Mouse (Mus musculus) macrophage (primary cell): ENCODE data around the gene Znhit3. TPM values are rescaled to one million over a fixed set of nuclear protein-coding genes. Genes with fewer than 3 reads are reported as not detected.
A peak's percentile ranks its signal among the peaks of the same experiment; 100 is the strongest.

Source experiments
- H3K27ac ChIP-seq: fragments of 350-480 bp; formaldehyde crosslinking; 2 replicates; pipeline ENCODE4 v1.9.0; 2021
- H3K36me3 ChIP-seq: fragments of 350-480 bp; formaldehyde crosslinking; 2 replicates; pipeline ENCODE4 v1.9.0; 2021; ENCODE audit errors: inconsistent target
- H3K4me3 ChIP-seq: fragments of 350-480 bp; formaldehyde crosslinking; 2 replicates; pipeline ENCODE4 v1.9.0; 2021; ENCODE audit errors: inconsistent target
- H3K79me2 ChIP-seq: fragments of 350-480 bp; formaldehyde crosslinking; 2 replicates; pipeline ENCODE4 v1.9.0; 2021; ENCODE audit errors: inconsistent target
- WGBS: methylation state at CpG from one replicate; pipeline ENCODE4 v1.1.7; 2026; ENCODE audit warnings: inconsistent platforms; ENCODE audit not compliant: missing documents; 5-methylcytosine and 5-hydroxymethylcytosine counted together
- polyA plus RNA-seq: library from polyadenylated mRNA; stranded (reverse); fragments of 250-400 nt; gene quantifications from 3 replicates; pipeline ENCODE4 v1.2.4, GENCODE M21; 2018; ENCODE audit warnings: inconsistent platforms

Gene Znhit3
- polyA plus RNA-seq, 1 experiment from 2014 or later = 6.5 TPM

DNA sequence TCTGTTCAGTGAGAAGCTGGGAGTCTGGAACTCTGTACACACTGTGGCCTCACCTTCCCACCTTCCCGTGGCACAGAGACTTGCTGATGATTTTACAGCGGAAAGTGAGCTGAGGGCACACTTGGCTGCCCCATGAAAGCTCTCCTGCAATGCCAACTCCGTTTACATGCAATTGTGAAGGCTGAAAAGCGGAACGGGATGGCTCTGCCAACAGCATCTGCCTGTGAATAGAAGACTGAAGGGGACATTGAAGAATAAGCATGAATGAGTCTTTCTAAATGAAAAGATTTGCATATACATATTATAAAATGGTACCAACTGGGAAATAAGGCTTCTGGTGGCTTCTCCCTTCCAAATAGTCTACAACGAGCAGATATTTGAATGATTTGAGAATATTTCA, 31.0 kb upstream of the Znhit3 start:
- 80% methylated on average over 6 of the region's 6 CpGs for WGBS
- no peaks in the 10 kb centered on the region for H3K79me2 ChIP-seq
- H3K27ac ChIP-seq = no peak overlapping the region
- no peaks in the 10 kb centered on the region for H3K36me3 ChIP-seq
- H3K4me3 ChIP-seq = no peak overlapping the region

DNA sequence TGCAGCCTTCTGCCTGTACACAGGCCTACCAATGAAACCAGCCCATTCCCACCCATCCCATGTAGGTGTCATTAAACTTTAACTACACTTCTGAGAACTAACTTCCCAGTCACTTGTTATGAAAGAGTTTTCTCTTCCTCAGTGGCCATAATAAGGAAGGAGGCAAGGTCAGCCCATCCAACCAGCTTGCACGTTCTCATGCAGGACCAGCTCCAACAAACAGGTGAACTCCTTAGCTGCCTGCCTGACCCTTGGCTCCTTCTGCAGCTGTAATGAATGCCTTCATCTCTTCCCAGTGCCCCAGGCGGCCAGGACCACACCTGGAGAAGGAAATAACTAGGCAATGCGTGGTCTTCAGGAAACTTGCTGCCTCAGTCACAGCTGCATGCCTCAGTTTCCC, 29.7 kb upstream of the Znhit3 start:
- 79% methylated on average over 3 of the region's 3 CpGs for WGBS
- Histone ChIP-seq H3K79me2 (no peaks in the 10 kb centered on the region), H3K27ac (no peak overlapping the region)

DNA sequence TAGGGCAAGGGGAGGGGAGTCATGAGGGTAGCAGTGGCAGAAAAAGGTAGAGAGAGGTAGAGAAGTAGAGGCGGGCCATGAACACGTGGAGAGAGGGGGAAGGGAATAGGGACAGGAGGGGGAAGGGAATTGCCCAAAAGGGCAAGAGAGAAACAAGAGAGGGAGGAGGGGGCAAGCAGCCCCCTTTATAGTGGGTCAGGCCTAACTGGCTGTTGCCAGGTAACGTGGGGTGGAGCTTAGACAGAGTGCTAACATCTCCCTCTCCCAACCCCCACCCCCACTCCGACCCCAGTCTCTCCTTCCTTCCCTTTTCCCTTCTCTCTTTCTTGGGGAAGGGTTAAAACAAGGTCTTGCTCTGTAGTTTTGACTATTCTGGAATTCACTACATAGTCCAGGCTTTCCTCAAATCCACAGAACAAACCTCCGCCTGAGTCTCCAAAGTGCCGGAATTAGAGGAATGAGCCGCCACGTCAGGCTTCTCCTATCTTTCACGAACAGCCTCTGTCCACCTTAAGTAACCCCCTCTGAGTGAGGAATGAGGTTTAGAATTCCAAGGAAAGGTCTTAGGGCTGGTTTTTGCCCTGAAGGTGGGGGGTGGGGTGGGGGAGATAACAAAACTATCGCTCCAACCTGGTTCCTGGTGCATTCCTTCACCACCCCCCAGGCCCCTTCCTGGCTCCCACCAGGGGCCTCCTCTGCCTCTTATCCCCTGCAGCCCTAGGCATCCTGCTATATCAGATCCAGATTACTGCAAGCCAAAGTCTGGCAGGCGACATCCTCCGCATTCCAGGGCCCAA, 28.7 kb upstream of the Znhit3 start:
- no peak overlapping the region for H3K4me3 ChIP-seq
- 16% methylated on average over 11 of the region's 12 CpGs for WGBS
- no peaks in the 10 kb centered on the region for H3K36me3 ChIP-seq
- no peak overlapping the region for H3K27ac ChIP-seq
- no peaks in the 10 kb centered on the region for H3K79me2 ChIP-seq

More for the DNA sequence above, 29.7 kb upstream of the Znhit3 start:
- no peaks in the 10 kb centered on the region for H3K36me3 ChIP-seq
- no peak overlapping the region for H3K4me3 ChIP-seq

DNA sequence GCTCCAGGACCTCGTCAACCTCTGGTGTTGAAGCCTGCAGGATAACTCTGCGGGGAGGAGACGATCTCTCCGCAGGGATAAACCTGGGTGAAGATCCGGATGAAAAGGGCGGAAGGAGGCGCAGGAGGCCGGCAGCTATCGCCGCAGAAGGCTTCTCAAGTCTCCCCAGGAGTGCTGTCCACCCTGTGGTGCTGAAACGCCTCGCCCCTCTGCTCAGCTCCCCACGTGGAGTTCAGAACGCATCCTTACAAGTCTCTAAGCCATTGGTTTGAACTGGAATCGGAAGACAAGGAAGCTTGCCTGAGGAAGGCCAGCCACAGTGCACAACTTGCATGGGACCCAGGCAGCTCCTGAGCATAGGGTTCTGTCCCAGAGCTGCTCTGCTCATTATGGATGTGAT, 27.8 kb upstream of the Znhit3 start:
- Histone ChIP-seq H3K79me2 (no peaks in the 10 kb centered on the region), H3K27ac (no peak overlapping the region), H3K36me3 (no peaks in the 10 kb centered on the region), H3K4me3 (no peak overlapping the region)
- 3% methylated on average over 15 of the region's 15 CpGs for WGBS

DNA sequence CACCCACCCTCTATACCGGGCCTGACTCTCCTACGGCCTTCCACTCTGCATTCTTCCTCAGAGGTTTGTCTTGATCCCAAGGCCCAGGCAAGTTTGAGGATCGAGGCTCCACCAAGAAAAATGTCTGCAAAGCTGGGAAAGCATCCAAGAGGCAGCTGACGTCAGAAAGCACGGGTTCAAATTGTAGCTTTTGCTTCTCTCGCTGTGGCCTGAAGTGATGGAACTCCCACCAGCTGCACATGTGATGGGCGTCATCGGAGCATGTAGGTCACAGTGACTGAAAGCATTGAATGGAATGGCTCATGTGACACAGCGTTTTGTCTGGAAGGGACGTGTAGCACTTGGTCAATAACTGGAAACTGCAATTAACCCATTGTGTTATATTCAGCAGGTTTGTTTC, 24.0 kb upstream of the Znhit3 start:
- H3K27ac ChIP-seq = no peak overlapping the region
- 86% methylated on average over 10 of the region's 10 CpGs for WGBS
- H3K79me2 ChIP-seq = no peaks in the 10 kb centered on the region

DNA sequence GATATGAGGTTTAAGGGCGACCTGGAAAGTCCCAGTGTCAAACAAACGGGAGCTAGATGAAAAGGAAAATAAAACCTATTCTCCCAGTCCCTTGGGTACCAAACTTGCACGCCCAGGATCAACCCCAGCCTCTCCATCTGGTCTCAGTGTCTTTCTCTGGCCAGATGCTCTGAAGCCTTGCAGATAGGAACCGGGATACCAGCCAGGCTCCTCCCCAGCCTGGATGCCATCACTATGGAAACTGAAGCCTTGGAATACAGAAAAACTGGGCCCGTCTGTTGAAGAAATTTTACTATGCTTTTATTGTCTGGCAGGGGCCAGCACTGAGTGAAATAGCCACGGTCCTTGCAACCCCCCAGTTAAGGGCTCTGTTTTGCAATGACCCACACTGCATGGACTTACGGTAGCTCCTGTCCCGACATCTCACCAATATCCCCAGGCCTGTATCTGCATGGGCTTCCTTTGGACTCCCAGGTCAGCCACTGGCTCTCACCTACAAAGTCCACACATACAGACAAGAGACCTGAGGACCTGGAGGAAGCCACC, 23.4 kb upstream of the Znhit3 start:
- H3K27ac ChIP-seq = no peak overlapping the region
- WGBS = 70% methylated on average over 8 of the region's 8 CpGs

More for the DNA sequence above, 24.0 kb upstream of the Znhit3 start:
- Histone ChIP-seq H3K4me3 (no peak overlapping the region), H3K36me3 (no peaks in the 10 kb centered on the region)

DNA sequence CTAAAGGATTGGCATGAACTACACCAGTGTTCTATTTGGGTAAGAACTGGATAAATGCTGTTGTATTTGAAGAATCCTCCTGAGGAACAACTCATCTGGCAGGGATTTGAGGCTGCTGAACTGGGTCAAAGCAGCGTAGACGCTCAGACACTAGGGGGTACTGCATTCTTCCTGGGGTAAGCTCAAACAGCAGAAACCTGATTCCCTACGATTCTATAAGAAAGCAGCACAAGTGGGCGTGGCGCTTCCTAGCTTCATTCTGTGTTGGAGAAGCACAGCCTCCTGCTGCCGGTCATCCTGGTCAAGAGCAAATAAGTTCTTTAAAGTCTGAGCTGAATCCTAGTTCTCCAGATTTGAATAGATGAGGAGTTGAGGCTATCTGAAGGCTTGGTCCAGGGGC, 16.1 kb upstream of the Znhit3 start:
- H3K4me3 ChIP-seq = no peak overlapping the region
- WGBS = 27% methylated on average over 6 of the region's 6 CpGs
- no peak overlapping the region for H3K27ac ChIP-seq
- H3K36me3 ChIP-seq = no peaks in the 10 kb centered on the region
- H3K79me2 ChIP-seq = no peaks in the 10 kb centered on the region

More for the DNA sequence above, 23.4 kb upstream of the Znhit3 start:
- Histone ChIP-seq H3K4me3 (no peak overlapping the region), H3K79me2 (no peaks in the 10 kb centered on the region), H3K36me3 (no peaks in the 10 kb centered on the region)

DNA sequence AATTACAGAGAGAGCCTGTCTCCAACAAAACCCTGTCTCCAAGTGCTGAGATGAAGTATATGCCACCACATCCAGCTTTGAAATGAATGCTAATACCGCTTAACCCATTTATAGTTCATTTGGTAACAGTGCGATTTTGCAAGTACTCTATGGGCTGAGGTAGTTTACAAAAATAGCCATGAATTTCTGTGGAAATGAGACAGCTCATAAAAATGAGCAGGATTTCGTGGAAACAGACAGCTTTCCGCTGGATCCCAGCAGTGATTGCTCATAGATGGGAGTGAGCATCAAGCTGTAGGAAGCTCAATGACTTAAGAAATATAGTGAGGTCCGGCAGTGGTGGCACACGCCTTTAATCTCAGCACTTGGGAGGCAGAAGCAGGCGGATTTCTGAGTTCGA, 4.8 kb upstream of the Znhit3 start:
- H3K4me3 ChIP-seq = no peak overlapping the region
- H3K27ac ChIP-seq = no peak overlapping the region
- WGBS = 92% methylated on average over 8 of the region's 8 CpGs
- H3K79me2 ChIP-seq = peaks cover under 1% of the 10 kb centered on the region; the same call in 1 of the 2 replicates
- H3K36me3 ChIP-seq = no peaks in the 10 kb centered on the region

DNA sequence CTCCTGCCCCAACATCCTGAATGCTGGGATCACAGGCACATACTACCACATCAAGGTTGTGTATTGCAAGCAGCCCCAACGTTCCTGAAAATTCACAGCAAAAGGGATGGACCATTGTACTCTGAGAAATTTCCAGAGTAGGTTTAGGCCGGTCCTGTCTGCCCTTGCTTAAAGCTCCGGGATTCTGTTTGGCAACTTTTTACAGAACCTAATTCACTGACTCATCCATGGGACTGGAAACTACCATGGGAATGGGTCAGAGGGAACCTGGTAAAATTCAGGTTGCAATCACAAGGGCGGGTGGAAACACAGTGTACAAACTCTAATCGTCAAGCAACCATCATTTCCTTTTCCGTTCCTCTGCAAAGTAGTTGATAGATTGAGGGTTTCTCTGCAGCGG, 3.8 kb upstream of the Znhit3 start:
- Histone ChIP-seq H3K79me2 (peaks cover 11% of the 10 kb centered on the region; the same call in 1 of the 2 replicates), H3K4me3 (no peak overlapping the region), H3K27ac (no peak overlapping the region), H3K36me3 (no peaks in the 10 kb centered on the region)
- WGBS = 47% methylated on average over 7 of the region's 7 CpGs

DNA sequence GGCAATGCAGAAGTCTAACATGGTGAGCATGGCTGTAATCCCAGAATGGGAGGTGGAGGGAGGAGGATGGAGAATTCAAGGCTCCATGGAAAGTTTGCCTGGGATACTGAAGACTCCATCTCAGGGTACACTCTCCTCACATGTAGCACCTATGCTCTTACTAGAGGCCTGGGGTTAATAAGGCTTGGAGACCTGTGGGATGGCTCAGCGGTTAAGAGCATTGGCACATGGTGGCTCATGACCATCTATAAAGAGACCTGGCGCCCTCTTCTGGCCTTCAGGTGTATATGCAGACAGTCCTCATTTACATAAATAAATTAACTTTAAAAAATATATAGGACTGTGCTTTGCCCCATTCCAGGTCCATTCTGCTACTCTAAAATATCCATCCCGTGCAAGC, 3.1 kb upstream of the Znhit3 start:
- Histone ChIP-seq H3K36me3 (no peaks in the 10 kb centered on the region), H3K79me2 (peaks cover 15% of the 10 kb centered on the region; the same call in 1 of the 2 replicates), H3K4me3 (no peak overlapping the region), H3K27ac (no peak overlapping the region)
- 22% methylated on average over 3 of the region's 3 CpGs for WGBS

DNA sequence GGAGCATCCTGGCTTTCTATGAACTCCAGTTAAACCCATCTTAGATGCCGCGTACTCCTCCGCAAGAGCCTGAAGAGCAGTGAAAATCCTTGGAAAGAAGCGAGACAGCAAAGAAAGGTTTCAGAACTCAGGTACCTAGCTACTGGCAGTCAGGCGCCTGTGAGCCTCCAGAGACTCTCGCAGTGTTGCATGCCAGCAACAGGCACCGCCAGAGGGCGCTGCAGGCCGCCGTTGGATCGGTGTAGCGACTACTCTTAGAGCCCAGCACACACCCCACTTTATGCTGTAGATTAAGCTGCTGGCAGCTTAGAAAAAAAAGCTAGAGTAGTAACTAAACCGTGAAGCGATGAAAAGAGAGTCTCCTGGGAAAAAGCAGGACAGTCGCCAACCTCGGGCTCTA, 2.3 kb upstream of the Znhit3 start:
- WGBS = 13% methylated on average over 16 of the region's 16 CpGs

DNA sequence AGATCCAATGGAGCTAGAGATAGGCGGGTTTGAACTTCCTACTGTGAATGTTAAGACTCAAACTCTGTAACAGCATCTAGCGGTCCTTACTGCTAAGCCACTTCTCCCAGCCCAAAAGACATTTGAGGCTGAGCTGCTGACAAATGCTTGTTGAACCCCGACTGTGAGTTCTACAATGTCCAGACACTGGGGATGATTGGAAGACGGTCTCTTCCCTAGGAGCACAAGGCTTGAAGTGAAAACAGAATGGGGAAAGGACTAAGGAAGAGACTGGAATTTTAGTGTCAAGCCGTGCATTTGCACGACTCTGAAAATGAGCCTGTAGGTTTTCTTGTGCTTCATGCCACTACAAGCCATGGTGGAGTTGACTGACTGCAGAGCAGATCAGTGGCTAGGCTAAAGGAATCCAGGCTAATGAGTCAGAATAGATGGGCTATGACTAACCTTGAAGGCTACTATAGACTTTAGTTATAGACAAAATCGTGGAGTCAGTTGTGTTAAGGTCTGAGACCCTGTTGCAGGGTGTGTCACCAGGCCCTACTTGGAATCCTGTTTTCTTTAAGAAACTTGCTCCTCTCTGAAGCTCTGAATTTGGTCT, 636 bp upstream of the Znhit3 start:
- Histone ChIP-seq H3K36me3 (peaks cover 3% of the 10 kb centered on the region; the same call in 1 of the 2 replicates), H3K4me3 (peak overlapping the region; percentile 91), H3K79me2 (peaks cover 15% of the 10 kb centered on the region; the same call in 1 of the 2 replicates), H3K27ac (no peak overlapping the region)
- WGBS = 74% methylated on average over 7 of the region's 7 CpGs

More for the DNA sequence above, 2.3 kb upstream of the Znhit3 start:
- H3K27ac ChIP-seq = no peak overlapping the region
- no peaks in the 10 kb centered on the region for H3K36me3 ChIP-seq
- no peak overlapping the region for H3K4me3 ChIP-seq
- H3K79me2 ChIP-seq = peaks cover 15% of the 10 kb centered on the region; the same call in 1 of the 2 replicates

DNA sequence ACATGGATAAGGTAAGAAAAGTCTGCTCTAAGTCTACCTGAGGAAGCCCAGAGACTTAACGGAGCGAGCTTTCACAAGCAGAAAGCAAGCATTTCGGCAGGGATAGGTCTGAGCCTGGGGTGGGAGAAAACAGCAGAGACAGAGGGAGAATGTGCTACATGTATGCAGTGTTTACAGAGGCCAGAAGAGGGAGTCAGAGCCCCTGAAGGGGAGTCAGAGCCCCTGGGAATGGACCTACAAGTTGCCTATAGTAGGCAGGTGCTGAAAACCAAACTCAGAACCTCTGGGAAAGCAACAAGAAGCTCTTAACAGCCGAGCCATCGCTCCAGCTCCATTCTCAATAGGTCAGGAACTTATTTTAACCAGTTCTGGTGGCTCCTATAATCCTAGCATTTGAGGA, 1.5 kb downstream of the Znhit3 start:
- Histone ChIP-seq H3K27ac (no peak overlapping the region), H3K36me3 (peaks cover 19% of the 10 kb centered on the region), H3K79me2 (peaks cover 15% of the 10 kb centered on the region; the same call in 1 of the 2 replicates), H3K4me3 (no peak overlapping the region)
- WGBS = 89% methylated on average over 5 of the region's 5 CpGs

DNA sequence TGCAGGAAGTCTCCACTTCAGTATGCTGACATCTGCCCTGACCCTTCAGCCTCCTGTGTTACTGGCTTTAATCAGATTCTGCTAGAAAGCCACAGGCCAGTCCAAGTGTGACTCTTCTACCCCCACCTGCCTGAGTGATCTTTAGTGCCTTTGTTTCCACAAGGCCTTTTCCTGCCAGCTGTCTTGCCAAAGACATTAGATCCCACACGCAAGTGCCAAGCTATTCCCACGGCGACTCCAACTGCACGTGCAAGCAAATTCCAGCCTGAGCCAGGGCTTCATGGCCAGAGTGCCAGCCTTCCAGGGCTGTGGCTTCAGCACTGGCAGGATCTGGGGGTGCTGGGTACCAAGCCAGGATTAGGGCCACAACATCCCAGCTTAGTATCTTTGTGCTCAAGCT, 5.8 kb downstream of the Znhit3 start:
- WGBS = 99% methylated on average over 4 of the region's 4 CpGs
- Histone ChIP-seq H3K79me2 (peaks cover 9% of the 10 kb centered on the region; the same call in 1 of the 2 replicates), H3K36me3 (peaks cover 19% of the 10 kb centered on the region), H3K4me3 (no peak overlapping the region), H3K27ac (no peak overlapping the region)

DNA sequence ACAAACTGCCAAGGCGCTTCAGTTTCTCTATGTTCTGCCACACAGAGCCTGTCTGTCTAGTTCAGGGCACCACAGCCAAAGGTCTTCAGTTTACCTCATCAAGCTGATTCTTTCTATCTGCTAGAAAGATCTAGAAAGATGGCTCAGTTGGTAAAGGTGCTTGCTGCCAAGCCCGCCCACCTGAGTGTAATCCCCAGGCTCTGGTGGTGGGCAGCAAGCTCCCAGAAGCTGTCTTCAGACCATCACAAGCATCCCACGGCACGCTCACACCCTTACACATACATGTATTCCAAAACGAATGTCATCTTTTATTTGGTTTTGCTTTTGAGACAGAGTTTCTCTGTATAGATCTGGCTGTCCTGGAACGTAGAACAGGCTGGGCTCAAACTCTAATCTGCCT, 7.7 kb downstream of the Znhit3 start:
- 93% methylated on average over 6 of the region's 6 CpGs for WGBS
- Histone ChIP-seq H3K36me3 (peaks cover 19% of the 10 kb centered on the region), H3K4me3 (no peak overlapping the region), H3K79me2 (no peaks in the 10 kb centered on the region), H3K27ac (no peak overlapping the region)
